Mouse (Mus musculus) CD8-positive naive resting alpha-beta T cell, adult 2 months (primary cell): ENCODE measurements around the gene Hist1h2be.
"Not testable (repeated sequence)": the region's sequence is repeated elsewhere in the genome, so short reads cannot be mapped to it uniquely, and the experiment has no call there.

Experiments used
- DNase-seq, 2 experiments: peaks; one replicate each; pipeline ENCODE4 v3.0.0; 2022; ENCODE audit warnings: low read depth in 2 of 2, low spot score in 2 of 2

Gene Hist1h2be

GRCm38 (mm10) chr13:23551146-23551834 is 69.6 kb downstream of the Hist1h2be start, which contains the start of gene Hist1h4f:
Gene Hist1h4f (minus strand): TSS chr13:23551648.
- DNase-seq, result peak; percentile 61 to 81

GRCm38 (mm10) chr13:23550761-23551145 is 70.2 kb downstream of the Hist1h2be start:
- no peak for DNase-seq

DNA sequence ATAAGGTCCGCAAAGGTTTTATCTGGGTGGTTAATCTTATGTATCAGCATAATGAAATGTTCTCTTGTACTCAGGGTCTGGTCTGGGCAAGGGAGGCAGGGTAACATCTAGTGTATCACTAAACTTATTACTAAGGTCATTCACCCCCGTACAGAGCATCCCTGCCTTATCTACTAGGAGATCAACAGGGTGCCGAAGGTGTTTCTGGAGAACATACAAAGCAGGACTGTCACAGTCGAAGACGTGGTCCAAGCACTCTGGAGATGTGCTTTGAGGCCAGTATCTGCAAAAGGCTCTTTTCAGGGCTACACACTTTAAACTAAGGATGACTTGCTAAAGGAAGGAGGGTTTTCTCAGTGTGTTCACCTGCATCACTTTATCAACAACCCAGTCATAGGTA is 74.2 kb downstream of the Hist1h2be start:
- DNase-seq, result no peak

DNA sequence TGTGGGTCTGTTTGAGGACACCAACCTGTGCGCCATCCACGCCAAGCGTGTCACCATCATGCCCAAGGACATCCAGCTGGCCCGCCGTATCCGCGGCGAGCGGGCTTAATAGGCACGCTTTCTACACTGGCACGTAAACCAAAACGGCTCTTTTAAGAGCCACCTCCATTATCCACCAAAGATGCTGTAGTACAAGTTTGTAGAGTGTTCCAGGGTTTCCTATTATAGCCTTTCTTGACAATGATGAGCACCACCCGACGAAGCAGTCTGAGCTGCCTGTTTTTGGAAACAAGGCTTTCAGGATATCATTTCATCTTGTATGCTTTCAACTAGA is 76.2 kb downstream of the Hist1h2be start:
- DNase-seq, result peak in 1 of 2 experiments; percentile 53

DNA sequence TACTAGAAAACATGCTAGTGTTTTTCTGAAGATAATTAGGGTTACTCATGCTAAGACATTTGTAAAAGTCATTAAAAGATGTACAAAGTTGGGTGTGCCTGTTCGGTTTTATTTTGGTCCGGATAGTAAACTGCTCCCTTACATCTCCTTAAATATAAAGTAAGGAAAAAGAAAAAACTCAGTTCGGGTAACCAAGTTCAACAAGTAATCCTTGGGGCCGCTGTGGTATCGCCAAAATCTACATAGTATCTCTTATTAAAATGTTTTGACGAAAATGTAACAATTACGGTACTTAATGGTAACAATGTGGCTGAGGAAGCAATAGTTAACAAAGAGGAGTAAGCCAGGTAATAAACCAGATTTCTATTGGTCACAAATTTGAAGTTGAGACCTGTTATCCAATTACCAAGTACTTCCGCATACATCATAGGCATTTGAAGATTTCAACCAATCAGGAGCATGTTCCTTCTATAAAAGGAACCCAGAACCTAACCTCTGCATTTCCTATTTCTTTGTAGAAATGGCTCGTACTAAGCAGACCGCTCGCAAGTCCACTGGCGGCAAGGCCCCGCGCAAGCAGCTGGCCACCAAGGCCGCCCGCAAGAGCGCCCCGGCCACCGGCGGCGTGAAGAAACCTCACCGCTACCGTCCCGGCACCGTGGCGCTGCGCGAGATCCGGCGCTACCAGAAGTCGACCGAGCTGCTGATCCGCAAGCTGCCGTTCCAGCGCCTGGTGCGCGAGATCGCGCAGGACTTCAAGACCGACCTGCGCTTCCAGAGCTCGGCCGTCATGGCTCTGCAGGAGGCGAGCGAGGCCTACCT is 76.7 kb downstream of the Hist1h2be start, which contains the start of gene Hist1h3f:
Hist1h3f (plus strand) TSS at position 88 of the 822 bp plus-strand sequence.
- DNase-seq, result peak; percentile 75 to 82

DNA sequence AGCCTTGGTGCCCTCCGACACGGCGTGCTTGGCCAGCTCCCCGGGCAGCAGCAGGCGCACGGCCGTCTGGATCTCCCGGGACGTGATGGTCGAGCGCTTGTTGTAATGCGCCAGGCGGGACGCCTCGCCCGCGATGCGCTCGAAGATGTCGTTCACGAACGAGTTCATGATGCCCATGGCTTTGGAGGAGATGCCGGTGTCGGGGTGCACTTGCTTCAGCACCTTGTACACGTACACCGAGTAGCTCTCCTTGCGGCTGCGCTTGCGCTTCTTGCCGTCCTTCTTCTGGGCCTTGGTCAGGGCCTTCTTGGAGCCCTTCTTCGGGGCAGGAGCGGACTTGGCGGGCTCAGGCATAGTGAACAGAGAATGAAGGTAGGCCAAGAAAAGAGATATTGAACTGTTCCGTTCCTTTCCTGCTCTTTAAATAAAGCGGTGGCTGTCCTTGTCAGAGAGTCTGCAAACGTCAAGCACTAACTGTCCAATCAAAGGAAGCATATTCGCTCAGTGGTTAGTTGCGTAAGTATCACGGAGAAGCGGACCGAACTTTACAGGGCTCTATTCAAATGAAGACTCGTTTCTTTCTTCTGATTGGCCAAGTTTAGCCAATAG is 77.8 kb downstream of the Hist1h2be start, which contains the start of gene Hist1h2bh:
Hist1h2bh (minus strand) TSS at position 394 of the 609 bp plus-strand sequence.
- DNase-seq, result peak; percentile 61 to 66

GRCm38 (mm10) chr13:23542225-23542980 is 78.5 kb downstream of the Hist1h2be start:
- DNase-seq, result not testable (repeated sequence)

- no peak for DNase-seq
Observed at GRCm38 (mm10) chr13:23541497-23541896, 79.4 kb downstream of the Hist1h2be start.

DNA sequence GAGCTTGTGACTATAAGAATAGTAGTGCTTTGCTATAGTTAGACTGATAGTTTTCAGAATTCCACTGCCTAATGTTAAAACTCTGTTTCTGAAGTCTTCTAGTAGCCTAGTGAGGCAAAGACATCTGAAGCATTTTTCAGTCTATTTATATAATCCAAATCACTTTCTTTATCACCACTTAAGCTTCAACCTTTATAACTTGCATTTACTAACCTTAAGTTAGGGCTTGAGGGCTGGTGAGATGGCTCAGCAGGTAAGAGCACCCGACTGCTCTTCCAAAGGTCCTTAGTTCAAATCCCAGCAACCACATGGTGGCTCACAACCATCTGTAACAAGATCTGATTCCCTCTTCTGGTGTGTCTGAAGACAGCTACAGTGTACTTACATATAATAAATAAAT is 81.1 kb downstream of the Hist1h2be start:
- DNase-seq, result not testable (repeated sequence)

- DNase-seq, result no peak
Observed at GRCm38 (mm10) chr13:23538249-23538648, 82.7 kb downstream of the Hist1h2be start.

DNA sequence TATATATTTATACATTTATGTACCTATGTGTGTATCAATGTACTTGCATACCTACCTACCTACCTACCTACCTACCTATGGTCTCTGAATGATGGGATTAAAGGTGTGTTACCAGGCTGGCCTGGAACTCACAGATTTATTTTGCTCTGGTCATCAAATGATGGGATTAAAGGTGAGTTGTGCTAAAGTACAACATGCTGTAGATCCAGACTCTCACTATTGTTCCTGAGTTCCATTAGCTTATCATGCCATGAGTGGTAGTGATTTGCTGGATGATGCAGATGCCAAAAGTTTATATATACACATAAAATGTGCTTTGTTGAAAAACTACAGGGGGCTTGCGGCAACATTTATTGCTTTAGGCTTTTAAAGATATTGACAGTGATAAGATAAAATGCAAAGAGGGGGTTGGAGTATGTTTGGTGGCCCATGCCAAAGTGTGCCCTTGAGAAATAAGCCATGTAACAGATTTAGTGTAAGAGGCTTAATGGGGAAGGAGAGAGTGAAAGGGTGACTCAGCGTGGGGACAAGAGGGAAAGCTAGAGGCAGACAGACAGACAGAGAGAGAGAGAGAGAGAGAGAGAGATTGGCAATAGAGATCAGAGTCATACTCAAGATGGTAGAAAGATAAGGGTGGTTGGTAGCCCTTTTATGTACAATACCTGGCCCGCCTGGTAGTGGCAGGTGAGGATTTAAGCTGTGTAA is 83.8 kb downstream of the Hist1h2be start:
- DNase-seq, result no peak

DNA sequence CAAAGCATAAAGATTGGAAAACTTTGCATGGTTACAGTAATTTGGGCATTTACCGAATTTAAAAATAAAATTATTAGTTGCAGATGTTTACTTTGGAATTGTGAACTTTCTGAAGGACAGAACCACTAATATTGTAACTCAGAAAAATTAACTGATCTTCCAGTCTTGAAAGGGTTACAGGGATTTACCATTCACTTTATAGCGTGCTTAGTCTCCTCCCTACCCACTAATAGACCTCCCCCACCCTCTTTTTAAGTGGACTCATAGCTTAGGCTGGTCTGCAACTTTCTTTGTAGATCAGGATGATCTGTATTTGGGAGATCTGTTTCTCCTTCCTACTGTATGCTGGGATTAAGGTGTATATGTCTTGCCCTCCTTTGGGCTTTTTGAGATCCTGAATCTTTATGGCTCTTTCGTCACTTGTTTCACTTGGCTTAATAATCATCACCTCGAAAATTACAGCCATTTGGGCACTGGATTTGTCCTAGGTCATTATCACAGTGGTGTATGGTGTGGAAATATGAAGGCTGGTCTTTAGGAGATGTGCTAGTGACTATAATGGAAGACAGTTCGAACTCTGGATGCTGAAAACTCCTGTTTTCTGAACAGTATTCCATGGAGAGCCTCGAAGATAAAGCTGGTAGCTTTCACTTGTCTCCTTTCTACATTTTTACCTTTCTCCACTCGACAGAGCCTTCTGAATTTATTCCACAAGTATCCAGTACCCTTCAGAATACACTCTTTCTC is 84.7 kb downstream of the Hist1h2be start:
- DNase-seq, result no peak

GRCm38 (mm10) chr13:23535137-23536075 is 85.5 kb downstream of the Hist1h2be start, which contains the start of gene Hist1h3g:
Gene Hist1h3g (plus strand): TSS chr13:23535422.
- DNase-seq, result peak; percentile 65 to 81

- DNase-seq, result no peak
Observed at GRCm38 (mm10) chr13:23534368-23535131, 86.4 kb downstream of the Hist1h2be start.
